13 mouse cellular contexts compared by ENCODE assay signal in genomic region chr13:101919266-101919665, GRCm38 (mm10).
DNase-seq lines count a peak whose midpoint lies in the region; ATAC-seq and TF ChIP-seq lines count a peak whose summit lies in the region.
"Had no signal": no experiment of that assay in that cellular context is flagged by ENCODE, and none has a peak within 500 bp of the region (broad histone marks: within the 10 kb centered on the region; RNA-seq: fewer than 3 reads in every experiment).

No protein-coding gene starts in this region.

- no peaks in the 10 kb centered on the region for H3K9me3 ChIP-seq in liver, postnatal 0 days (ENCODE audit: low read length)
- H3K9me3 ChIP-seq: forebrain, embryonic 13.5 days; hindbrain, embryonic 10.5 days; megakaryocyte, embryonic 14.5 days had no signal

- H3K36me3 ChIP-seq in liver, postnatal 0 days (replicated peaks; ENCODE audit: insufficient read depth, low read length), result no peaks in the 10 kb centered on the region
- H3K36me3 ChIP-seq: hindbrain, embryonic 10.5 days had no signal

- H3K4me2 ChIP-seq in liver, postnatal 0 days (ENCODE audit: low read depth, low read length), result no peak overlapping the region
- H3K4me2 ChIP-seq: forebrain, embryonic 13.5 days had no signal

- peaks cover 10% of the 10 kb centered on the region for H3K4me1 ChIP-seq in liver, postnatal 0 days (ENCODE audit: insufficient read depth)

- H3K9ac ChIP-seq in liver, postnatal 0 days (replicated peaks), result no peak overlapping the region
- H3K9ac ChIP-seq: forebrain, embryonic 13.5 days had no signal

- H3K27ac ChIP-seq in liver, postnatal 0 days (ENCODE audit: low read depth), result no peak overlapping the region
- H3K27ac ChIP-seq: forebrain, embryonic 13.5 days; hindbrain, embryonic 10.5 days had no signal

- no peaks in the 10 kb centered on the region for H3K27me3 ChIP-seq in liver, postnatal 0 days (ENCODE audit: insufficient read depth, low read length)
- H3K27me3 ChIP-seq: forebrain, embryonic 13.5 days; megakaryocyte, embryonic 14.5 days had no signal

- peak; percentile 5 for DNase-seq in adrenal gland, postnatal 10 days
- DNase-seq in adrenal gland, adult 2 months, result no peak
- DNase-seq in urinary bladder, postnatal 36 days (ENCODE audit: low spot score in 2 of 2), result peak; percentile 9 to 30
- no peak for DNase-seq in urinary bladder, postnatal 10 days (ENCODE audit: low spot score)
- DNase-seq in kidney, postnatal 4 days, result peak; percentile 31 to 54
- DNase-seq in liver, postnatal 0 days, result no peak
- no peak for DNase-seq in embryo, embryonic 11 days
- DNase-seq: cerebellum, postnatal 14 days; right cerebral cortex, postnatal 4 days had no signal

- no peak for TF ChIP-seq EP300 in liver, postnatal 0 days (IDR thresholded peaks at IDR 0.05; ENCODE audit: low read depth)

- no peak for ATAC-seq in inflammation-experienced regulatory T-cells, adult 6 months
- no peak for ATAC-seq in liver, postnatal 0 days
- ATAC-seq: forebrain, embryonic 13.5 days had no signal

- 72% methylated on average over 5 of the region's 5 CpGs for WGBS in liver, postnatal 0 days (ENCODE audit: insufficient replicate concordance)

- H3K4me3 ChIP-seq in liver, postnatal 0 days (ENCODE audit: low read depth, low read length), result no peak overlapping the region
- H3K4me3 ChIP-seq: forebrain, embryonic 13.5 days; hindbrain, embryonic 10.5 days; megakaryocyte, embryonic 14.5 days had no signal

- no peak for TF ChIP-seq CTCF in liver, postnatal 0 days (IDR thresholded peaks at IDR 0.05; ENCODE audit: low read depth)

Comparison
In these comparisons a context has a peak if more than half of its experiments do, and no peak if none do; other contexts are left out.
1. DNase-seq: peak in adrenal gland, postnatal 10 days (single experiment), urinary bladder, postnatal 36 days (2 of 2) and kidney, postnatal 4 days (2 of 2); none in adrenal gland, adult 2 months (single experiment), urinary bladder, postnatal 10 days (single experiment), liver, postnatal 0 days (single experiment) and embryo, embryonic 11 days (single experiment).